Mouse (Mus musculus) testis, adult 2 months (tissue): Measurements from ENCODE around the gene Grik5. TPM values are rescaled to one million over a fixed set of nuclear protein-coding genes. Genes with fewer than 3 reads are reported as not detected.

Source experiments
- H3K27ac ChIP-seq: fragments of 200-500 bp; 2 replicates; pipeline ENCODE4 v1.5.1; 2012; ENCODE audit warnings: low read depth, low read length; ENCODE audit not compliant: control insufficient read depth, insufficient read depth
- H3K27me3 ChIP-seq: fragments of 200-500 bp; 2 replicates; pipeline ENCODE4 v1.6.1; 2012; ENCODE audit warnings: mild to moderate bottlenecking, low read length, moderate library complexity; ENCODE audit not compliant: control insufficient read depth, insufficient read depth
- H3K36me3 ChIP-seq: fragments of 200-500 bp; 2 replicates; pipeline ENCODE4 v1.6.1; 2012; ENCODE audit warnings: mild to moderate bottlenecking, low read length; ENCODE audit not compliant: control insufficient read depth, insufficient read depth
- H3K4me1 ChIP-seq: fragments of 200-500 bp; 2 replicates; pipeline ENCODE4 v1.6.1; 2012; ENCODE audit warnings: low read length; ENCODE audit not compliant: control insufficient read depth, insufficient read depth
- H3K4me3 ChIP-seq: fragments of 200-500 bp; 2 replicates; pipeline ENCODE4 v1.5.1; 2012; ENCODE audit warnings: low read depth, mild to moderate bottlenecking, low read length, moderate library complexity, mixed read lengths; ENCODE audit not compliant: control insufficient read depth
- CTCF ChIP-seq: fragments of 200-500 bp; IDR thresholded peaks from 2 replicates; pipeline ENCODE4 v1.5.1; 2012; ENCODE audit warnings: low read depth, mild to moderate bottlenecking, inconsistent platforms, low read length, moderate library complexity; ENCODE audit not compliant: control insufficient read depth, insufficient read depth, insufficient replicate concordance
- POLR2A ChIP-seq: fragments of 200-500 bp; IDR thresholded peaks from 2 replicates; pipeline ENCODE4 v1.6.1; 2012; ENCODE audit warnings: low read depth, mild to moderate bottlenecking, inconsistent platforms, low read length, moderate library complexity; ENCODE audit not compliant: control insufficient read depth
- polyA plus RNA-seq: library from polyadenylated mRNA; depleted of rRNA; stranded (reverse); fragments of >200 nt; gene quantifications from 2 replicates; pipeline ENCODE4 v1.2.3, GENCODE M21; 2012; rRNA removed

Gene Grik5
- polyA plus RNA-seq: 83.7 and 86.7 TPM in 2 replicates

DNA sequence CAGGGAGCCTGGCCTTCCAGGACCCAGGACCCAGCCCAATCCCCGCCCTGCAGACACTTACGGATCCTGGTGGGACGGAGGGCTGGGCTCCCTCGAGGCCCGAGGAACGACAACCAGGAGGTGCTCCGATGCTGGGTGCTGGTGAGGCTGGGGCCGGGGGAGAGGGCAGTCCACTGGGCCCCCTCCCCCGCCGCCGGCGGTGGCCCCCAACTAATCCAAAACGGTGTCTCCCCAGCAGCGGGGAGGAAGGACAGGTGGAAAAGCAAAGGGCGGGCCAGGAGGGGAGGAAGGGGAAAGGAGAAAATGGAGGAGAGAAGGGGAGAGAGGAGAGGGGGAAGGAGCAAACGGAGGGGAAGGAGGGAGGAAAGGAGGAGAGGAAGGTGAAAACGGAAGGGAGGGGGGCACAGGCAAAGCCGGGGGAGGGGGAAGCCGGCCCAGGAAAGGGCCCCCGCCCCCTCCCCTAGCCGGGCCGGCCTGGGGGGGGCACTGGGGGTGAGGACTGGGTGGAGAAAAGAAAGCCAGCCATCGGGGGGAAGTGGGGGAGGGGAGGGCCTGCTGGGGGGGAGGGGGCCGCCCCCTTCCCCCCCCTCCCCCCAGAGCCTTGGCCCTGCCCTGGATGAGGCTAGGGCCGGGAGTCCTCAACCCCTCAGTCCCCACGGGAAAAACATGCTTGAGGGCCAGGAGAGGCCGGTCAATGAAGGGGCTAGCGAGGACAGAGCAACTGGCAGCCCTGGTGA lies at the start of gene Grik5, which contains the start of gene Zfp574:
Gene Grik5, minus strand, starts transcription at position 368 of the 737 bp plus-strand sequence.
Gene Zfp574, plus strand, starts transcription at position 589 of the 737 bp plus-strand sequence.
- Histone ChIP-seq H3K4me1 (peaks cover 26% of the 10 kb centered on the region), H3K27ac (no peak within 1 kb of the TSS; the same call in 1 of the 2 replicates), H3K4me3 (peak within 1 kb of the TSS; percentile 83), H3K36me3 (peaks cover 3% of the 10 kb centered on the region; the same call in 1 of the 2 replicates), H3K27me3 (no peaks in the 10 kb centered on the region)
- TF ChIP-seq CTCF (no peak), POLR2A (no peak)

- no peak for TF ChIP-seq CTCF
- TF ChIP-seq POLR2A: no peak
- Histone ChIP-seq H3K27me3 (no peaks in the 10 kb centered on the region), H3K27ac (no peak overlapping the region), H3K4me1 (peaks cover 4% of the 10 kb centered on the region), H3K36me3 (no peaks in the 10 kb centered on the region), H3K4me3 (no peak overlapping the region)
These were observed 49.2 kb upstream of the Grik5 start for GRCm38 (mm10) chr7:25121240-25121786.

- TF ChIP-seq POLR2A (no peak), CTCF (no peak)
- Histone ChIP-seq H3K4me3 (no peak overlapping the region; the same call in 1 of the 2 replicates), H3K4me1 (peaks cover 4% of the 10 kb centered on the region), H3K27ac (no peak overlapping the region), H3K36me3 (no peaks in the 10 kb centered on the region), H3K27me3 (no peaks in the 10 kb centered on the region)
These were observed 48.1 kb upstream of the Grik5 start for GRCm38 (mm10) chr7:25120061-25120834.

GRCm38 (mm10) chr7:25112956-25113603 lies 40.9 kb upstream of the Grik5 start:
- Histone ChIP-seq H3K4me1 (peaks cover 14% of the 10 kb centered on the region), H3K27ac (no peak overlapping the region), H3K36me3 (no peaks in the 10 kb centered on the region), H3K4me3 (no peak overlapping the region), H3K27me3 (no peaks in the 10 kb centered on the region)
- TF ChIP-seq POLR2A: no peak
- no peak for TF ChIP-seq CTCF

DNA sequence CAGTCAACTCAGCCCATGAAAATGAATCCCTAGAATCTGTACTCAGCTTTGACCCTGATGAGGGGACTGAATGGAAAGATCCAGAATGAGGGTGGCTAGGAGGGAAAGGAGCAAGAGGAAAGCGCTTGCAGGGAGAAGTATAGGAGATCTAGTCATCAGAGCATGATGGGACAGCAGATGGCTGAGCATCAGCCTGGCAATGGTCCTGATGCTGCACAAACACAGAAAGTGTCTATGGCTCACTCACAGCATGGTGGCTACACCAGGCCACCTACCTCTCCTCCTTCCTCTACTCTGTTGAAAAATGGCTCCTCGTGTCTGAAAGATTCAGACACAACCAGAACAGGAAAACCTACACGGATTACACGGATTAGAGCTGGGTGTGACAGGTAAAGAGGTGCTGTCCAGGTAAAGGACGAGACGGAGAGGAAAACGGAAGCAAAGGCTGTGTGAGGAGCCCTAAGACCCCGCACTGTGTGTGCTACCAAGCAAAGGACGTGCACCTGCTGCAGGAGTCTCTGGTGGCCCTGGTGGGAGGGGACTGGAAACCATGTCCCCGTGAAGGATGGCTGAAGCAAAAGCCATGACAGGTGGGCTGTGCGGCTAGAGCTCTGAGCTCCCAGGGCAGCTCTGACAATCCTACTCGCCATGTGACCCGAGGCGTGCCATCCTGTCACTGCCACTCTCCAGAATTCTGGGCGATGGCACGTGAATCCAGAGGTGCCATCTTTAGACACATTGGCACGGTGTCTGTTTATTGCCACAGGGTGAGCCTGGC lies 40.2 kb upstream of the Grik5 start:
- Histone ChIP-seq H3K4me1 (peaks cover 14% of the 10 kb centered on the region), H3K27me3 (no peaks in the 10 kb centered on the region), H3K27ac (no peak overlapping the region), H3K4me3 (no peak overlapping the region), H3K36me3 (no peaks in the 10 kb centered on the region)
- TF ChIP-seq POLR2A (no peak), CTCF (no peak)

GRCm38 (mm10) chr7:25110336-25110735 lies 38.2 kb upstream of the Grik5 start:
- no peak for TF ChIP-seq CTCF
- no peak for TF ChIP-seq POLR2A
- no peaks in the 10 kb centered on the region for H3K27me3 ChIP-seq
- no peaks in the 10 kb centered on the region for H3K36me3 ChIP-seq
- H3K4me1 ChIP-seq: peaks cover 14% of the 10 kb centered on the region
- no peak overlapping the region for H3K27ac ChIP-seq
- no peak overlapping the region for H3K4me3 ChIP-seq
